ENCODE assay signal across 34 mouse cellular contexts in genomic region chr13:41123666-41124225, GRCm38 (mm10). TPM values are rescaled to one million over a fixed set of nuclear protein-coding genes. Genes with fewer than 3 reads are reported as not detected.
DNase-seq lines count a peak whose midpoint lies in the region; ATAC-seq and TF ChIP-seq lines count a peak whose summit lies in the region.
"Had no signal": no experiment of that assay in that cellular context is flagged by ENCODE, and none has a peak within 500 bp of the region (broad histone marks: within the 10 kb centered on the region; RNA-seq: fewer than 3 reads in every experiment).

No protein-coding gene starts in this region.

- no peaks in the 10 kb centered on the region for H3K27me3 ChIP-seq in forebrain, embryonic 13.5 days
- no peaks in the 10 kb centered on the region for H3K27me3 ChIP-seq in forebrain, embryonic 15.5 days
- H3K27me3 ChIP-seq in midbrain, embryonic 14.5 days (ENCODE audit: control insufficient read depth, insufficient read depth, low read length): no peaks in the 10 kb centered on the region
- H3K27me3 ChIP-seq in midbrain, postnatal 0 days (ENCODE audit: insufficient read depth, low read length): no peaks in the 10 kb centered on the region
- no peaks in the 10 kb centered on the region for H3K27me3 ChIP-seq in forebrain, embryonic 16.5 days (replicated peaks; ENCODE audit: control insufficient read depth, insufficient read depth, low read length)
- H3K27me3 ChIP-seq: CH12.LX; hindbrain, embryonic 13.5 days; intestine, embryonic 15.5 days had no signal

- TF ChIP-seq CTCF in midbrain, postnatal 0 days (IDR thresholded peaks at IDR 0.05): no peak

- DNase-seq in midbrain, embryonic 14.5 days: peak; percentile 44
- no peak for DNase-seq in midbrain, postnatal 0 days (ENCODE audit: low spot score)
- DNase-seq in cerebellum, postnatal 36 days: no peak
- DNase-seq: adrenal gland, postnatal 10 days; adrenal gland, postnatal 36 days; B cell, adult 2 months; cerebellum, adult 11 months; cerebellum, adult 2 months; cerebellum, adult 9-11 months; cerebellum, postnatal 25 days; embryo, embryonic 11 days; gastrocnemius, postnatal 25 days; heart, postnatal 36 days; kidney, adult 11 months; kidney, adult 8-10 months had no signal

- no peaks in the 10 kb centered on the region for H3K9me3 ChIP-seq in forebrain, embryonic 13.5 days (replicated peaks)
- H3K9me3 ChIP-seq in forebrain, embryonic 15.5 days: no peaks in the 10 kb centered on the region
- no peaks in the 10 kb centered on the region for H3K9me3 ChIP-seq in midbrain, embryonic 14.5 days (ENCODE audit: control insufficient read depth, low read length)
- no peaks in the 10 kb centered on the region for H3K9me3 ChIP-seq in midbrain, postnatal 0 days (ENCODE audit: low read length)
- H3K9me3 ChIP-seq in forebrain, embryonic 16.5 days (ENCODE audit: control insufficient read depth, low read length): no peaks in the 10 kb centered on the region
- H3K9me3 ChIP-seq: G1E; hindbrain, embryonic 10.5 days; hindbrain, embryonic 13.5 days; intestine, embryonic 15.5 days had no signal

- no peak overlapping the region; the same call in 1 of the 2 replicates for H3K27ac ChIP-seq in forebrain, embryonic 13.5 days
- H3K27ac ChIP-seq in forebrain, embryonic 15.5 days (replicated peaks): no peak overlapping the region; the same call in 1 of the 2 replicates
- no peak overlapping the region for H3K27ac ChIP-seq in midbrain, embryonic 14.5 days (replicated peaks; ENCODE audit: low read depth, low read length)
- H3K27ac ChIP-seq in midbrain, postnatal 0 days (ENCODE audit: low read depth, low read length): no peak overlapping the region
- peak overlapping the region; percentile 43; the same call in 1 of the 2 replicates for H3K27ac ChIP-seq in forebrain, embryonic 16.5 days (ENCODE audit: low read length)
- H3K27ac ChIP-seq: hindbrain, embryonic 10.5 days; hindbrain, embryonic 13.5 days; intestine, embryonic 15.5 days had no signal

- 0 out of 2 replicates have a peak, but pooled peaks have one; percentile 33 for ATAC-seq in forebrain, embryonic 13.5 days
- ATAC-seq in forebrain, embryonic 15.5 days (replicated peaks): no peak
- no peak for ATAC-seq in midbrain, embryonic 14.5 days (ENCODE audit: low FRiP score, low TSS enrichment)
- no peak for ATAC-seq in midbrain, postnatal 0 days (ENCODE audit: low FRiP score)
- peak; percentile 57 for ATAC-seq in forebrain, embryonic 16.5 days
- ATAC-seq: hindbrain, embryonic 16.5 days; intestine, embryonic 15.5 days; Patski had no signal

- no peak overlapping the region for H3K9ac ChIP-seq in forebrain, embryonic 13.5 days
- H3K9ac ChIP-seq in forebrain, embryonic 15.5 days (replicated peaks): no peak overlapping the region
- no peak overlapping the region for H3K9ac ChIP-seq in midbrain, embryonic 14.5 days (replicated peaks; ENCODE audit: low read length)
- H3K9ac ChIP-seq in midbrain, postnatal 0 days (replicated peaks; ENCODE audit: low read length, poor library complexity, severe bottlenecking): no peak overlapping the region
- H3K9ac ChIP-seq in forebrain, embryonic 16.5 days (replicated peaks; ENCODE audit: low read depth, low read length): no peak overlapping the region
- H3K9ac ChIP-seq: hindbrain, embryonic 13.5 days; intestine, embryonic 15.5 days had no signal

- no peak overlapping the region for H3K4me3 ChIP-seq in forebrain, embryonic 13.5 days
- H3K4me3 ChIP-seq in forebrain, embryonic 15.5 days: no peak overlapping the region
- H3K4me3 ChIP-seq in midbrain, embryonic 14.5 days (replicated peaks; ENCODE audit: low read depth, low read length): no peak overlapping the region
- no peak overlapping the region for H3K4me3 ChIP-seq in midbrain, postnatal 0 days (ENCODE audit: low read depth, low read length)
- no peak overlapping the region for H3K4me3 ChIP-seq in forebrain, embryonic 16.5 days (replicated peaks; ENCODE audit: low read length)
- H3K4me3 ChIP-seq: hindbrain, embryonic 10.5 days; hindbrain, embryonic 13.5 days; intestine, embryonic 15.5 days had no signal

- no peak overlapping the region for H3K4me2 ChIP-seq in forebrain, embryonic 13.5 days
- no peak overlapping the region for H3K4me2 ChIP-seq in forebrain, embryonic 15.5 days (replicated peaks)
- H3K4me2 ChIP-seq in midbrain, embryonic 14.5 days (ENCODE audit: low read length): no peak overlapping the region
- H3K4me2 ChIP-seq in midbrain, postnatal 0 days (ENCODE audit: low read depth, low read length, poor library complexity, severe bottlenecking): no peak overlapping the region
- no peak overlapping the region for H3K4me2 ChIP-seq in forebrain, embryonic 16.5 days (ENCODE audit: low read length)
- H3K4me2 ChIP-seq: heart, embryonic 11.5 days; hindbrain, embryonic 13.5 days; intestine, embryonic 15.5 days had no signal

- WGBS in forebrain, embryonic 13.5 days: 64% methylated on average over 6 of the region's 6 CpGs
- WGBS in forebrain, embryonic 15.5 days: 36% methylated on average over 6 of the region's 6 CpGs
- WGBS in midbrain, embryonic 14.5 days: 51% methylated on average over 6 of the region's 6 CpGs
- WGBS in midbrain, postnatal 0 days: 48% methylated on average over 6 of the region's 6 CpGs
- 44% methylated on average over 6 of the region's 6 CpGs for WGBS in forebrain, embryonic 16.5 days

- H3K36me3 ChIP-seq in forebrain, embryonic 13.5 days (ENCODE audit: poor library complexity, severe bottlenecking): no peaks in the 10 kb centered on the region
- no peaks in the 10 kb centered on the region for H3K36me3 ChIP-seq in forebrain, embryonic 15.5 days
- H3K36me3 ChIP-seq in midbrain, embryonic 14.5 days (ENCODE audit: control insufficient read depth, insufficient read depth, low read length): no peaks in the 10 kb centered on the region
- no peaks in the 10 kb centered on the region for H3K36me3 ChIP-seq in midbrain, postnatal 0 days (ENCODE audit: insufficient read depth, low read length)
- H3K36me3 ChIP-seq in forebrain, embryonic 16.5 days (ENCODE audit: control insufficient read depth, insufficient read depth): no peaks in the 10 kb centered on the region
- H3K36me3 ChIP-seq: G1E; hindbrain, embryonic 10.5 days; hindbrain, embryonic 13.5 days; intestine, embryonic 15.5 days had no signal

- H3K4me1 ChIP-seq in forebrain, embryonic 13.5 days: no peaks in the 10 kb centered on the region
- H3K4me1 ChIP-seq in forebrain, embryonic 15.5 days: 0 out of 2 replicates have a peak, but pooled peaks cover 5% of the 10 kb centered on the region
- no peaks in the 10 kb centered on the region for H3K4me1 ChIP-seq in midbrain, embryonic 14.5 days (ENCODE audit: control insufficient read depth, insufficient read depth, low read length)
- H3K4me1 ChIP-seq in midbrain, postnatal 0 days (ENCODE audit: insufficient read depth, low read length): no peaks in the 10 kb centered on the region
- no peaks in the 10 kb centered on the region for H3K4me1 ChIP-seq in forebrain, embryonic 16.5 days (replicated peaks; ENCODE audit: control insufficient read depth, insufficient read depth, low read length)
- H3K4me1 ChIP-seq: hindbrain, embryonic 10.5 days; hindbrain, embryonic 13.5 days; intestine, embryonic 15.5 days had no signal

RNA-seq across cellular contexts. Expression of gene Sycp2l, which starts 9.6 kb away (rescaled TPM):
- 0.08 TPM in 1 of 2 replicates, not detected in the other for polyA plus RNA-seq in forebrain, embryonic 13.5 days (2015; fragmentation: Nextera tagmentation; extraction: Ambion mirVana)
- polyA plus RNA-seq in forebrain, embryonic 15.5 days (2015; fragmentation: Nextera tagmentation; extraction: Ambion mirVana): not detected in 2 replicates
- not detected in 2 replicates for polyA plus RNA-seq in midbrain, embryonic 14.5 days (2014; fragmentation: Nextera tagmentation; extraction: Ambion mirVana)
- total RNA-seq in midbrain, postnatal 0 days (2014; rRNA removed): 0.16 TPM in 1 of 2 replicates, not detected in the other
- polyA plus RNA-seq in midbrain, postnatal 0 days (2015; fragmentation: Nextera tagmentation; extraction: Ambion mirVana): not detected in 2 replicates
- polyA plus RNA-seq in forebrain, embryonic 16.5 days (2015; fragmentation: Nextera tagmentation; extraction: Ambion mirVana): not detected in 2 replicates
- total RNA-seq: adrenal gland, adult 18-20 months; adrenal gland, postnatal 10 days; adrenal gland, postnatal 36 days; G1E; gastrocnemius, adult 8-10 months; heart, adult 8-10 months; heart, postnatal 36 days had no signal
- polyA plus RNA-seq: embryonic facial prominence, embryonic 11.5 days; G1E; gonadal fat pad, adult 2 months; heart, embryonic 11.5 days; heart, embryonic 14.5 days; heart, postnatal 0 days; hindbrain, embryonic 10.5 days; hindbrain, embryonic 13.5 days; Patski had no signal

RNA-seq across cellular contexts. Expression of gene Gcm2, which starts 12.9 kb away (rescaled TPM):
- polyA plus RNA-seq in forebrain, embryonic 13.5 days (2015; fragmentation: Nextera tagmentation; extraction: Ambion mirVana): not detected in 2 replicates
- not detected in 2 replicates for polyA plus RNA-seq in forebrain, embryonic 15.5 days (2015; fragmentation: Nextera tagmentation; extraction: Ambion mirVana)
- polyA plus RNA-seq in midbrain, embryonic 14.5 days (2014; fragmentation: Nextera tagmentation; extraction: Ambion mirVana): not detected in 2 replicates
- total RNA-seq in midbrain, postnatal 0 days (2014; rRNA removed): not detected in 2 replicates
- not detected in 2 replicates for polyA plus RNA-seq in midbrain, postnatal 0 days (2015; fragmentation: Nextera tagmentation; extraction: Ambion mirVana)
- not detected in 2 replicates for polyA plus RNA-seq in forebrain, embryonic 16.5 days (2015; fragmentation: Nextera tagmentation; extraction: Ambion mirVana)
- total RNA-seq: adrenal gland, adult 18-20 months; adrenal gland, postnatal 10 days; adrenal gland, postnatal 36 days; G1E; gastrocnemius, adult 8-10 months; gastrocnemius, postnatal 25 days; heart, adult 8-10 months; heart, postnatal 36 days had no signal
- polyA plus RNA-seq: cerebellum, adult 2 months; cortical plate, adult 2 months; embryonic facial prominence, embryonic 11.5 days; G1E; gonadal fat pad, adult 2 months; heart, embryonic 11.5 days; heart, embryonic 14.5 days; heart, postnatal 0 days; hindbrain, embryonic 10.5 days; hindbrain, embryonic 13.5 days; hindbrain, embryonic 16.5 days; intestine, embryonic 15.5 days; Patski had no signal

RNA-seq across cellular contexts. Expression of gene Mak, which starts 44.2 kb away (rescaled TPM):
- 0.74 and 0.81 TPM in 2 replicates for polyA plus RNA-seq in forebrain, embryonic 13.5 days (2015; fragmentation: Nextera tagmentation; extraction: Ambion mirVana)
- 0.93 and 1.6 TPM in 2 replicates for polyA plus RNA-seq in forebrain, embryonic 15.5 days (2015; fragmentation: Nextera tagmentation; extraction: Ambion mirVana)
- 1.7 and 2.1 TPM in 2 replicates for polyA plus RNA-seq in midbrain, embryonic 14.5 days (2014; fragmentation: Nextera tagmentation; extraction: Ambion mirVana)
- 1.1 and 2.3 TPM in 2 replicates for total RNA-seq in midbrain, postnatal 0 days (2014; rRNA removed)
- polyA plus RNA-seq in midbrain, postnatal 0 days (2015; fragmentation: Nextera tagmentation; extraction: Ambion mirVana): 2.1 and 2.2 TPM in 2 replicates
- 1.6 and 2.1 TPM in 2 replicates for polyA plus RNA-seq in forebrain, embryonic 16.5 days (2015; fragmentation: Nextera tagmentation; extraction: Ambion mirVana)
- total RNA-seq: adrenal gland, postnatal 36 days; CH12.LX; gastrocnemius, adult 8-10 months; gastrocnemius, postnatal 25 days; heart, adult 8-10 months; heart, postnatal 36 days had no signal
- polyA plus RNA-seq: G1E had no signal

Comparison
In these comparisons a context has a peak if more than half of its experiments do, and no peak if none do; other contexts are left out.
1. ATAC-seq: peak in forebrain, embryonic 13.5 days (single experiment) and forebrain, embryonic 16.5 days (single experiment); none in forebrain, embryonic 15.5 days (single experiment), midbrain, embryonic 14.5 days (single experiment) and midbrain, postnatal 0 days (single experiment).